Mouse (Mus musculus) retina, adult 2 months (tissue): ENCODE data around the gene Plac8.

ENCODE experiments used
- DNase-seq: peaks from one replicate; pipeline ENCODE4 v3.0.0-alpha.2; 2012; ENCODE audit warnings: low read depth, low spot score

Plac8 gene

DNA sequence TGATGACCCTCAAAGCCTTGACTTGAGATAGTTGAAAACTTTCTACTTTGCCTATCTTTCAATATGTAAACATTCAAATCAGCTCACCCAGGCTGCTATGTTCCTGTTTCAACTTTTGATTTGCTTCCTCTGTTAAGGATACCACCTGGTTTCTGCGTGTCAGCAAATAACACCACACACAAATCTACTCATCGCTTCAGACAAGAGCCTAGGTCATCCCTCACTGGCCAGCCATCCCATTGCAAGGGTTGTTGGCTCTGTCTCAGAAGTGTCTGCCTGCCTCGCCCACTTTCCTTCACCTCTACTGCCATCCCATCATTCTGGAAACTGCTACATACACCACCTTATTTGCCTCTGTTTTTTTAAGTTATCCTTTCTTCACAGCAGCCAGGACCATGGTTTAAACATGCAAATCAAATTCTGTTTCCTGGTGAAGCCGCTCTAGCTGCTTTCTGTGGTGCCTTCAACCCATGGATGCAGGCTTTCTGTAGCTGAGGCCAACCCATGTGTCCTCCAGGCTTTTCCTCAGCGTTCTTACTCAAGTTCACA lies 6.9 kb upstream of the Plac8 start:
- no peak for DNase-seq

DNA sequence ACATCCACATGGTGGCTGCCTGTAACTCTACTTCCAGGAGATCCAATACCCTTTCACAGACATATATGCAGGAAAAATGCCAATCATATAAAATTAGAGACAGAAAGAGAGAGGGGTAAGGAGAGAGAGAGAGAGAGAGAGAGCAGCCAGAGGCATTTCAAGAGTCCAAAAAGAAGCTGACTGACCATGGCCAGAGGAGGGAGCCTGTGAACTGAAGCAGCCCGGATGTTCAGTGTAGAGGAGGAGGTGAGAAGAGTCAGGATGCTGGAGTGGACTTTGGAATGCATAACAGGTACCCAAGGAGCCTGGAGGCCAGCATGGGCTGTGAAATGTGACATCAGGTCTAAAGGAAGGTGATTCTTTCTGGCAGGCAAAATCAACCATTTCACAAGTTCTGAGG lies 2.7 kb upstream of the Plac8 start:
- DNase-seq: no peak

DNA sequence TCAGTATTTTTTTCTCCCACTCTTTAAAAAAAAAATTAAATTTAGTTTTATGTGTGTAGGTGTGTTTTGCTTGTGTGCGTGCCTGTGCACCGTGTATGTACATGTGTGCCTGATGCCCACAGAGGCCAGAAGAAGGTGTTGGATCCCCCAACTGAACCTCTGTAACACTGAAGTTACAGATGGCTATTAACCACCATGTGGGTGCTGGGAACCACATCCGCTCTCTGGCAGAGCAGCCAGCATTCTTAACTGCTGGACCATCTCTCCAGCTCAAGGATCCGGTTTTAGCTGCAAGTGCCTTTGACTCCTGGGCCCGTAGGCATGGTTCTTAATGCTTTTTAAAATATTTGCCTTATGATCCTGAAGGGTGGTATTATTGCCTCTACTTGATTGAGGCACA lies 1.2 kb upstream of the Plac8 start:
- DNase-seq: no peak

DNA sequence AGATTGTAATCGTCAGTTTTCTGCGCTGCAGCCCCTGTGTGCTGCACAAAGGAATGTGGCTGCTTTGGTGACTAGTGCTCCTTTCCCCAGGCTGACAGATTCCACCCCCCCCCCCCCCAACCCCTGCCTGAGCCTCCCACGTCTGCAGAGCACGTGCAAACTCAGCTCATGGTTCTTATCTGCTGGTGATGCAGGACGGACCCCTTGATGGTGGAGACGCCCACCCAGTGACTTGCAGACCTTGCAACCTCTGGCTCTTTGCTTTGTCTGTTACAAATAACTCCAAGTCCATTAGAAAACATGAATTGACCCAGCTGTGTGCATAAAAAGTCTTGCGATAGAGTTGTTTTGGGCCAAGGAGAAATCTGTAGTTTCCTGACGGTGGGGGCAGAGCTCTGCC lies 1.3 kb downstream of the Plac8 start:
- no peak for DNase-seq

DNA sequence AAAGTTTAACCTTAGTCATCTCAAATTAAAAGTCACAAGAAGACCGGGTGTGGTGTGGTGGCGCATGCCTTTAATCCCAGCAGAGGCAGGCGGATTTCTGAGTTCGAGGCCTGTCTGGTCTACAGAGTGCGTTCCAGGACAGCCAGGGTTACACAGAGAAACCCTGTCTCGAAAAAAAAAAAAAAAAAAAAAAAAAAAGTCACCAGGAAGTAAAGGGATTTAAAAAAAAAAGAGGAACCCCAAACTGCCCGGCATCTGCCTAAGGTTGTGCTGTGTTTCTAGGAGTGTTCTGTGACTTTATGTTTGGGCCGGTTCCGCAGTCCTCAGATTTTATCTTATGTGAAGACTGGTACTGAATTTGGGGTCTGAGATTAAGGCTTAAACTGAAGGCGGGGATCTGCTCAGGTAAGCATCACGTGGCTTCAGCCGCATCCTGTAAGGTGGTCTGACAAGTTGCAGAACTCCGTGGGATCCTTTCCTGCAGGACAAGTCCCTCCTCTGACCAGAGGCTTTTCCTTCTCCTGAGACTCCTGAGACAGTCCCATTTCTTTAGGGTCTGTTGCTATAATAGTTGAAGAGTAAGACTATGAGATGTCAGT lies 1.9 kb downstream of the Plac8 start:
- DNase-seq: no peak

DNA sequence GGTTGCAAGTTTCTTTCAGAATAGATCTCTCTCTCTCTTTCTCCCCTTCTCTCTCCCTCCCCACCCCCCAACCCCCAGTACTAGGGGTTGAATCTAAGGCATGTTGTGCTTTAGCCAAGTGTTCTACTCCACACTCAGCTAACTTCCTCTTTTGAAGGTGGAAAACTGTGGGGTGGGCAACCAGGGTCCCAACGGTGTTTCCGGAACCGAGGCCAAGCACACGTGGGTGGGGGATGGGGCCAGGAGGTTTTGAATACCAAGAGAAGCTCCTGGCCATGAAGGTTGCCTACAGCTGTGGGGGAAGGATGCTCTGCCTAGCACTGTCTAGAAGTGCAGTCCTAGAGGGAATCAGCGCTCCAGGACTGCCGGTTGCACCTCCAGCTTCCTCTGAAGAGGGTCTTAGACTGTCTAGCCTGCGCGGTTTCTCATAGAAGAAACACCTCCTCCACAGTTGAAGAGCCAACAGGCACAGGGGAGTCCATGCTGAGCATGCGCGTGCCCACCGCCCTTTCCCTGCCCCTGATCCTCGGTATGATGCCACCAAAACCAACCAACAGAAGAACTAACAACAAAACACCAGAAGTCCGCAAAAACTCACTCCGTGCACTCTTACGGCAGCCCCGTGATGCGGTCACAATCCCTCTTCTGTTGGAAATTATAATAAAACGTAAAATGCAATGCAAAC lies 2.7 kb downstream of the Plac8 start:
- no peak for DNase-seq

DNA sequence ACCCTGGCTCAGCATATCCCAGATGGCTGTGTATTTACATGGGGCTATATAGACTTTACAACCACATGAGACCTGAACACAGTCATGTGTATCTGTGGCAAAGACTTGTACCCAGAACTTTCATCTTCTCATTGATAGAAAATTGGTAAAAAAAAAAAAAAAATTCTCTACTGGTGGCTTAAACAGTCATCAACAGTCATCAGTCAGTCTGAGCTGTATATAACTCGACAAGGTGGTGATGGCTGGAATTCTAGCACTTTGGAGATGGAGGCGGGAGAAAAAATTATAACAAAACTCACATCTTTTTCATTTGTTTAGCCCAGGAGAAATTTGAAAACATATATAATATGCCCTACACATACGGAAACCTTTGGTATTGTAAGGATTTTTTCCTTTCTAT lies 3.2 kb downstream of the Plac8 start:
- DNase-seq: no peak

DNA sequence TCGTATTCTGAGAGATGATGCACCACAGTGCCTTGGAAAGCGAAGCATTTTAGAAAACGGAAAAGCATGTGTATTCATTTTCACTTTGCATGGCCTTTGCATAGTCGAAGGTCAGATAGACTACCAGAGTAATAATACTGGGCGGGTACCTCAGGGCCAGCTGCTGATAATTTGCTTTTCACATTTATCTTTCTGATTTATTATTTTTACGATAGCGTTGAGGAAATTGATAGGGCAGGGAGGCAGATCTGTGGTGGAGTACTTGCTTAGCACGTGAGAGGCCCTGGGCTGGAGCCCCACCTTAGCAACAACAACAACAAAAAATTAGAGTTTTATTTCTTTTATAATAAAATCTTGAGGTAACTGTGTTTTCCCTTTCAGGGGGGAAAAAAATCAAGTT lies 3.9 kb downstream of the Plac8 start:
- no peak for DNase-seq

DNA sequence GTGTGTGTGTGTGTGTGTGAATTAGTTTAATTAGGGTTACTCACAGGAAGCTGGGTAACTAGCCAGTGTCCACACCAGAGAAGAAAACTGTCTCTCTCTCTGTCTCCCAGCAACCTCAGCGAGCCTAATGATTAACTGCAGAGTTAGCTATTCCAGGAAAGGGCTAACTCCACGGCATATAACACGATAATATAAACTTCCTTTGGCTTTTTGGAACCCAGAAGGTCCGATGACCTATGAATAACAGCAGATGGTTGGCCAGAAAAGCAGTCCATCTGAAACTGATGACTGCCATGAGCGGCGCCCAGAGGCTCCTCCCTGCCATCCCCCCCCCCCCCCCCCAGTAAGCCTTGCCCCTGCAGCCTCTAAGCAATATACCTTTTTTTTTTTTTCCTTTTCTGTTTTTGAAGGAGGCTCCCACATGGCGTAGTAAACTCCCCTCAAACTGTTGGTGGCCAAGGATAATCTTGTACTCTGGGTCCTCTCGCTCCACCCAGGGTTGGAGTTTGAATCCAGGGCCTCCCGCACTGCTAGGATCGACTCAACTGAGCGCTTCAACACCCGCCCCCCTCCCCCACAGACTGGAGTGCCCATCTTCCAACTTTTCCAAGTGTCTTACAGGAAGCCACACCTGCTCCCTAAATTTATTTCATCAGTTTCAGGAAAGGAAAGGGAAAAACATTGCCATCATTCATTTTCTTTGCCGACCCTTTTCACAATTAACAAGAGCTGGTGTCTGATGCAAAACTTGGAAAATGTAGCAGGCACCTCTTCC lies 4.6 kb downstream of the Plac8 start:
- DNase-seq: no peak

DNA sequence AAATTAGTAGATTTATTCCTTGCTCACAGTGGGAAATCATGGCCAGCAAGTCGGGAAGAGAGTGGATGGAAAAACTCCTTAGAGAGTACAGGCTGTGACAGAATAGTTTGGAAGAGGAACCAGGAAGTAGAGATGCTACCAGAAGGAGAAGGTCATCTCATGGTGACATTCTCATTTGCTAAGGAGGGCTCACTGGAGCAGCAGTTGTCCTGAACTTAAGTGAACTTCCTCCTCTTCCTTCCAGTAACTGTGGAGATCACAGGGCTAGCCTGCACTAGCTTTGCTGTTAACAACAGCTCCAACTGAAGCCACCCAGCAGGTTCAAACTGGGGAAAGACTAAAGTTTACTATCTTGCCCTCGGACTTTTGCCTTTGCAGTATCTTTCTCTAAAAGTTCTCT lies 5.2 kb downstream of the Plac8 start:
- DNase-seq: no peak

DNA sequence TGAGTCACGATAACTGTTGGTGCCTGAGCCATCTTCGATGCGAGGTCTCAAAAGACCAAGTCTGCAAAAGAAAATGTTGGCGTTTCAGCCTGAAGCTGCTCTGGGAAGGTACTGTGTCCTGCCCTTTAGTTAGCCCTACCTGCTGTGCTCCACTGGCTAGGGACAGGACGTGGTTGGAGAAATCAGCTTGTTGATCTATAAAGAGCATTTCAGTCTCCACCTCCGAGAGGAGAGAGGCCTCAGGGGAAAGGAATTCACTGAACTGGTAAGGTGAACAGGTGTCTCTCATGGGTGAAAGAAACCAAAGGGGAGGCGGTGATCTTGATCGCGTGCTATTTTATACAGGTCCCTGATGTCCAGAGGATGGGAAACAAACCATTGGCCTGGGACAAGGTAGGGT lies 9.3 kb downstream of the Plac8 start:
- DNase-seq: no peak

DNA sequence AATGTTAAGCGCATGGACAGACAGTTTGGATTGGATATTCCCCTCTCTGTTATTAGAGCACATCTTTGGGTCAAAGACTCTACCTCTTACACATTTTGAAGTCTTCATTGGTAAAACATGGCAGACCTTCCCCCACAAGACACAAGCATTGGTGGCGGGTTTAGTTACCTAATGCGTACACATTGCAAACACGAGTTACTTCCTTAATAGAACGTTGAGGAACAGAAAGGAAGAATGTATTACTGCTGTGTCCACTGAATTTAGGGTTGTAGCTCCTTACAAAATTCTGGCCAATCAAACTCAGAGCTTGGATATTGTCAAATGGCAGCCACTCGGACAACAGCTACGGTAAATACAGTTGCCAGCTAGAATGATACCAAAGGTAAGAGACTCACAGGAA lies 12.7 kb downstream of the Plac8 start:
- no peak for DNase-seq

DNA sequence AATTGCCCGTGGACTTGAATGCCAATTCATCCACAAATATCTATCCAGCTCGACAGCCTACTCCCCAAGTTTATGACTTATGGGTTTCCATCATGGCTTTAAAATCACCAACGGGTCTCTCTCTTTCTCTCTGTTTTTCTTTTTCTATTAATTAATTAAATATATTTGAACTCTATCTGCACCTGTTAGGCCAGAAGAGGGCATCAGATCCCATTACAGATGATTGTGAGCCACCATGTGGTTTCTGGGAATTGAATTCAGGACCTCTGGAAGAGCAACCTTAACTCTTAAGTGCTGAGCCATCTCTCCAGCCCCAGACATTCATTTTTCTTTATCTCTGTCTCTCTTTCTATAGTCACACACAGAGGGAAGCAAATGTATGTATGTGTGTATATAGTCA lies 13.3 kb downstream of the Plac8 start:
- DNase-seq: no peak

DNA sequence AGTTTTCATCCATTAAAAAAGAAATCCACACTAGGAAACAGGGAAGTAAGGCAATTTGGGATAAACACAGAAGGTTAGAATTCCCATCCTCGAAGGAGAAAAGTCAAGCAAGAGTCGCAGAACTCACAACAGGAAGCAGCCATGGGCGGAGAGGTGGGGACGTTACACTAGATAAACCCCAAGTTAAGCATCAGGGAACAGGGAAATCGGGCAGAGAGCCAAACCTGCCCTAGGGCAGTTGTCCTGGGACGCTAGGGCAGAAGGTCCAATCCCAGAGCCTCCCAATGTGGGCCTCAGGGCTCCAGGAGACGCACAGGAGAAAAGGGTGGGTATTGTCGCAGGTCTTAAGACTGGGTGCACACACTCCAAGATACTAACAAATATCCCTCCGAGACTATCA lies 14.5 kb downstream of the Plac8 start:
- DNase-seq: no peak

DNA sequence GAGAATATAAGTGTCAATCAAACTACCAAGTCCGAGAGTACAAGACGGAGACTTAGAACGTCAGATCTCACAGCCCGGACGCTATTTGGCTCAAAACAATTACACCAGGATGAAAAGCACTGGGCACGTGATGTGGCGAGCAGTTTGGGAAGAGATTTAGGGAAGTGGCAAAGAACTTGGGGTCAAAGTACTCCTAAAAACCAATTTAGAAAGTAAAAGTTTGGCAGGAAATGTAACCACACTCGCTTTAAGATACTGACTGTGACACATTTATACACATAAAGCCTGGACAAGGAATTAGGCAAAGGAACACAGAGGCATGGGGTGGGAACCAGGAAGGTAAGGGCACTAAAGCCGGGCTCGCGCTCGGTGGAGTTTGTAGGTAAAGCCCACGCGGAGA lies 15.0 kb downstream of the Plac8 start:
- no peak for DNase-seq

DNA sequence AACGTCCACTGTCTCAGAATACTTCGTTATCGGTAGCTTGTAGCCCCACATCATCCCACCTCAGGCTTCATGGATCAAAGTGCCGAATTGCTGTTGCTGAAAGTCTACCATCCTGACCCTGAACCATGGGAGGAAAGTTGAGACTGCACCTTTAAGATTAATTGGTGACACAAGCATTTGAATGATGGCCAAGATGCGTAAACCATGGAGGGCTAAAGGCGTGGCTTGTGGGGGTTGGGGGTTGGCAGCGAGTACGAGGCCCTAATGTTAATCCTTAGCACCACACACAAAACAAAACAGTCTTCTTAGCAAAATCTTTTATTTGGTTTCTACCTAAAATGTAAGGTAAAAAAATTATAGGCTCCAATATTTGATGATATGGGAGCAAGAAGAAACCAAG lies 18.6 kb downstream of the Plac8 start:
- DNase-seq: no peak

DNA sequence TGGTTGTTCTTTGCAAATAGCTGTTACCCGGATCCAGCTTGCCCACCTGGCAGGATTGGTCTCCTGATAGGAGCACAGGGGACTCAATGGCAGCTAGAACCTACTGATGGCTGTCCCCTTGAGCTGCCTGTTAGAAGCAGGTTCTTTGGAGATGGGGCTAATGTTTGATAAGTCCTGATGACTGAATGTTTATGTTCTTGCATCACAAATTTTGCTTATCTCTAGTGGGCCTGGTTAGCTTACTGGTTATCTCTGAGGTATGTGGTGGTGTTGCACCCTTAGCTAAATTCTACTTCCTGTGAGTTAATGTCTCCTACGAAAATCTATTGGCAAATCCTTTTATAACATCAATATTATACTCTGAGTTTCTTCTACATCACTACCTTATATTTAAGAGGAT lies 20.1 kb downstream of the Plac8 start:
- no peak for DNase-seq

DNA sequence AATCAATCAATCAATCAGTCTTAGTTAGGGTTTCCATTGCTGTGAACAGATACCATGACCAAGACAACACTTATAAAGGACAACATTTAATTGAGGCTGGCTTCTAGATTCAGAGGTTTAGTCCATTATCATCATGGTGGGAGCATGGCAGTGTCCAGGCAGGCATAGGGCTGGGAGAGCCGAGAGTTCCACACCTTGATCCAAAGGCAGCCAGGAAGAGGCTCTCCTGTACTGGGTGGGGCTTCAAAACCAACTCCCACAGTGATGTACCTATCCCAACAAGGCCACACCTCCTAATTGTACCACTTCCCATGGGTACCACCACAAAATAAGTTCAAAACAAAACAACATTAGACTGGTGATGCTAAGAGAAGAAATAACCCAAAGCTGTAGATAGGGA lies 21.9 kb downstream of the Plac8 start:
- DNase-seq: no peak

DNA sequence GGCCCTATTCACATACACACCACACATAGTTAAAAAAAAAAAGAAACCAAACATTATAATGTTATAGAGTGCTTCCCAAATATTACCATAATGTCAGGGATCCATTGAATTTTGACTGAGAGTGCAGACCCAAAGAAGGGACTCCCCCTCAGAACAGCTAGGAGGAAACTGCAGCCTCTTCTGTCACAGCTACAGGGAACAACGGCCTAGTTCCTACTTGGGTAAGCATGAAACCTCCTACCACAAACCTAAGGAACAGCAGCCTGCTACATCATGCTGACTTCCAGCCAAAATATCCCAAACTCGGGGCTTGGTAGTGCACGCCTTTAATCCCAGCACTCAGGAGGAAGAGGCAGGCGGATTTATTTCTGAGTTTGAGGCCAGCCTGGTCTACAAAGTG lies 22.7 kb downstream of the Plac8 start:
- DNase-seq: no peak

DNA sequence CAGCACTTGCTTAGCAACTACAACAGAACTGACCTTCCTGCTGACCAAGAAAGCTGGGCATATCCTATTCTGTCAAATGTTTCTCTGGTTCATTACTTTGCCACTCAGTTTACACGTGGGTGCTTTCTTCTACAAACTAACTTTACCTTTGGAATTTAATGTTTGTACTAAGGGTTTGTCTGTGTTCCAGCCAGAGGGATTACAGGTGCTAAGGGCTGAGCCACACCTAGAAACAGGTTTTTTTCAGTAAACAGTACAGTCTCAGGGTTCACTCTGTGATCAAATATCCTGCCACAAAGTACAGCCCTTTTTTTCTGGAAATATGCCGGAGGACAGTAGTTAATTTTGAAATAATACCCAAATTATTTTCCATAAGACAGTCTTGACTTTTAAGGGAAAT lies 23.8 kb downstream of the Plac8 start:
- DNase-seq: no peak

DNA sequence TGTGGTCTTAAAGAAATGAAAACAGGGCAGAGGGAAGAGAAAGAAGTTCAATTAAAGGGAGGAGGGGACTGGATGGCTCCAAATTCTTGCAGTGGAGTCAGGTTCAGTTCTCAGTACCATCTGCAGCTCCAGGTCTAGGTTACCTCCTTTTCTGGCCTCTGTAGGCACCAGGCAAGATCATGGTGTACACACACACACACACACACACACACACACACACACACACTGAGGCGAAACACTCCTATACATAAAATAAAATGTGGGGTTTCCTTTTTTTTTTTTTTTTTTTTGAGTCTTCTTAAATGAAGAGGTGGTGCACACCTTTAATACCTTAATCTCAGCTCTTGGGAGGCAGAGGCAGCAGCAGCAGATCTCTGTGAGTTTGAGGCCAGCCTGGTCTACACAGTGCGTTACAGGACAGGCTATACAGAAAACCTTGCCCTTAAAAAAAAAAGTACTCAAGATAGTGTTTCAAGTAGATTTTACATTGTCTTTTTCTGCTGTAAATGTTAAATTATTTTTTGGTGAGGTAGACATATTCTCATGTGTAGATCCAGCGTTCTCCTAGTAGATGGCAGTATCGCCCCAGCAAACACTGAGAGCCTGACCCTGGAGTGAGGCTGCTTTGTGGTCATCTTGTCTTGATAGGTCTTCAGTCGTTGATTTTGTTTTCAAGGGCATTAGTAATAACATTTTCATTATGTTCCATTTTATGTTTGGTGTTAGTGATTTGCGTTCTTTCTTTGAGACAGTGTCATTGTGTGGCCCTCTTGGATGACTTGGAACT lies 25.6 kb downstream of the Plac8 start:
- DNase-seq: no peak

DNA sequence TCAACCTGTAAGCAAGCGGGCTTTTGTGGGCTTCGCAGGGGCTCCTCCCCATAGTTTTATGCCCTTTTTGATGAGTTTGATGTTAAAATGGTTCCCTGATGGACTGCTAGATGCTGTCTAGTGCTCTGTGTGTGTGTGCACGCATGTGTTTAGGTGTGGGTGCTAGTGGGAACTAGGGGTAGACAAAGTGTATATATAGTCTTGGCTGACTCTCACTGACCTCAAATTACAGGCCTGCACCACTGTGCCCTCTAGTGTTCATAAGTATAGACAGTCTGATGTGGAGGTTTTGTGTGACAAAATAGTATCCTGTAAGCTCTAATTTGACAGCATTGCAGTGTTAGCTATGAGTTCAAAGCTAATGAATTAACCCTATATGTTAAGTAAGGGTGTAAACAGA lies 35.4 kb downstream of the Plac8 start:
- DNase-seq: no peak
